Mouse (Mus musculus) kidney, adult 18-20 months (tissue): ENCODE measurements at regions not wholly inside any gene's neighbourhood (a gene's known extent, or its start where the extent isn't known, plus 50 kb on each side); places are given as distances from the start of the nearest gene placed in this dataset.
"Not testable (repeated sequence)": the region's sequence is repeated elsewhere in the genome, so short reads cannot be mapped to it uniquely, and the experiment has no call there.

Experiments used
- DNase-seq: peaks from one replicate; pipeline ENCODE4 v3.0.0; 2021

DNA sequence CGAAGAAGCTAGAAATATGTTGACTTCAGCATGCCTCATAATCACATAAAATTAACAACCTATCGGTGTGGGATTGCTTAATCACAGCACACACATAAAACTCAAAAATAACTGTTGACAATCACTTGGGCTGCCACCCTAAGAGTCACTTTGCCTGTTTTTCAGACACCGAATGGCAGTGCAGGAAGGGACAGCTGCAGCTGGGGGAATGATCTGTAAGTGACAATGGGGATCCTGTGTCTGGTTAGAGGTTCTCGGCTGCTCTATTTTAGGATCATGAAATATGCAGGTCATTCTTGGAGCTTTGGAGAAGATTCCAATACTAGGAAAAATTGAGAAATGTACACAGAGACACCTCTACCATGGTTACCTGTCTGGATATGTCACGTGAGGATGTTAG is 54.4 kb upstream of the Tcf12 start:
- no peak for DNase-seq

DNA sequence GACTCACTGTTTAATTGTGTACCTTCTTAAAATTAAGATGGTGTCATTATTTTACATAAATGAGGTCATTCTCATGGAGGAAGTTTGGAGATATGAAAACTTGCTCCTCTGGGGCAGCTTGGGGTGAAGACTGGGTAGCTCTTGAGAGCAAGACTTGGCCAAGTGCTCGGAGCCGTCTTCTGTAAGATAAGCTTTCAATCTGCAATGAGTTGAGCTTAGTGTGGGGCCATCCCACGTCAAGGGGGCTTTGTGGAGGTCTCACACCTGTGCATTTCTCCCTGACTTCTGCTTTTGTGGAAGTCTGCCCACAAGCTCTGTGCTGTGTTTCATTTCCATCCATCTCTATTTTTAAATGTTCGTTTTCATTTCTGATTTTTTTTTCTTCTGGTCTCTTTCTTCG is 54.9 kb upstream of the Tcf12 start:
- DNase-seq: no peak

DNA sequence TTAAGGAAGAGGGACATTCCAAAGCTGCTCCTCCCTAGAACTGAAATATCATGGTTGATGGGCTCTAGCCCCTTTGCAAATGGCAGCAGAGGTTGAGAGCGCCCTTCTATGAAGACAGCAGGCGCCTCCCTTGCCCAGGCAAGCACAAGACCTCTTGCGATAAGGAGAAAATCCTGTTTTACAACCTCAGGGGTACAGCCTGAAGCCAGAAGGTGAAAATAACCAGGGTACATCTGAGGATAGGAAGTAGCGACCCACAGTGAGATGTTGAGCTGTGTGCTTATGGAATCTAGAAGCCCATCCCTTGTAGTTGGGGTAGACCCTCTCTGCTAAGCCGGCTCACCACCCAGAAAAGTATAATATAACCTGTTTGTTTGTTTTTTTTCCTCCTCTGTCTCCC is 57.6 kb upstream of the Tcf12 start:
- no peak for DNase-seq

GRCm38 (mm10) chr9:72169728-72170188 is 58.1 kb upstream of the Tcf12 start:
- DNase-seq: peak; percentile 61

- DNase-seq: no peak
These were observed 58.6 kb upstream of the Tcf12 start for GRCm38 (mm10) chr9:72170235-72170634.

DNA sequence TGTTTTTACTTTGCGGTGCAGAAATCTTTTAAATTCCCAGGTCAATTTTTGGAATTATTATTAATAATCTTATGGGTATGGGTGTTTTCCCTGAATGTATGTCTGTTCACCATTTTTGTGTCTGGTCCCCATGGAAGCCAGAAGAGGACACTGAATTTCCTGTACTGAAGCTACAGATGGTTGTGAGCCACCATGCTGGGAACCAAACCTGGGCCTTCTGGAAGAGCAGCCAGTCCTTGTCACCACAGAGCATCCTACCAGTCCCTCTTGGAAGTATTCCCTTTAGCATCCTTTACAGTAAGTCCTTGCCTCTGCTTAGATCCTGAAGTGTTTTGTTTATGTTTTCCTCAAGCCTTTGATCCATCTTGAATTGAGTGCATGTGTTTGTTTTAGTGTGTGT is 60.7 kb upstream of the Tcf12 start:
- DNase-seq: no peak

DNA sequence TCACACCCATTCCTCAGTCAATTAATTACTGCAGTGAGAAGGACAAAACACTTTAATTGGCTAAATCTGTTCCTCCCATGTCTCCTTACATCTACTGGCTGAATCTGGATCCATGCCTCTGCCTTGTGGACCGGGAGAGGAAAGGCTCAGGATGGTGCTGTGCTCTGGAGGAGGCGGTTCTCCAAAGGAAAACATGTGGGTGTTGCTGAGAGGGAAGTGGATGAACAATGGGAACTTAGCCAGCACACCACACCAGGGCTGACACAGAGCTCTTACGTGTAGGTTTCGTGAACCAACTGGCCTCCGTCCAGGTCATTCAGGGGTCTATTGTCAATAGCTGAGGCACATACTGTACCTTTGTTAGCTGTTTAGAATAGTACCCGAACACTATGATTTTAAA is 69.3 kb upstream of the Tcf12 start:
- DNase-seq: no peak

GRCm38 (mm10) chr9:72183336-72183735 is 71.7 kb upstream of the Tcf12 start:
- DNase-seq: no peak

DNA sequence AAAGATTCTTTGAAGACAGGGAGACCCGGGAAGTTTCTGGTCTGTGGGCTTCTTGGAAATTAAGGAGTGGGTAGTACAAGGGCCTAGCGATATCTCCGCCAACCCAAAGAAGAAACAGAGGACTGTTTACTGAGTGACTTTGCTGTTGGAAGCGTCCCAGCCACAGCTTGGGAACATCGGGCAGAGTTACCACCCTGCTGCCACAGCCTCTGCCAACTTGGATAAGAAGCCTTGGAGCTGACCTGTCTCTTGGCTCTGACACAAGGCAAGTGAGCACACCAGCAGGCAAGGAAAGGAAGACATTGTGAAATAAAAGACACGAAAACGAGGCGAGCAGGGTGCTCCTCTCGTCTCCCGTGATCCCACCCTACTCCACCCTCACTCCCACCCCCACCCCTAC is 72.3 kb upstream of the Tcf12 start:
- no peak for DNase-seq

GRCm38 (mm10) chr9:72189867-72190266 is 78.2 kb upstream of the Tcf12 start:
- no peak for DNase-seq

- no peak for DNase-seq
These were observed 79.0 kb upstream of the Tcf12 start for GRCm38 (mm10) chr9:72190631-72191030.

DNA sequence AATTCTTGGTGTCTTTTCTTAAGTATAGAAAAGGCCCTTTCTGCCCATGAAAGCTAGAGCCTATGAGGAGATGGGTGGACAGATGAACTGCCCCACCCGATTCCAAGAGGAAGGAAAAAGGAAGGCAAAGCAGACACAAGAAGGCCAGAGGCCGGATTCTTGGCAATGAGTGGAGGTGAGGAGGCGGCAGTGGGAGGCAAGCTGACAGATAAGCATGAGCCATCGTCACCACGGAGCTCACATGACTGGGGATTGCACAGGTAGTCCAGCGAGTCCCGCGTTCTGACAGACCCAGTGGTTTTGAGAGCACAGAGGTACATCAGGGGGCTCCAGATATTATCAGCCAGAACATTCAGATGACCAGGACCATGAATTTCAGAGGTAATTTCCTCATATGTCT is 79.4 kb upstream of the Tcf12 start:
- DNase-seq: no peak

DNA sequence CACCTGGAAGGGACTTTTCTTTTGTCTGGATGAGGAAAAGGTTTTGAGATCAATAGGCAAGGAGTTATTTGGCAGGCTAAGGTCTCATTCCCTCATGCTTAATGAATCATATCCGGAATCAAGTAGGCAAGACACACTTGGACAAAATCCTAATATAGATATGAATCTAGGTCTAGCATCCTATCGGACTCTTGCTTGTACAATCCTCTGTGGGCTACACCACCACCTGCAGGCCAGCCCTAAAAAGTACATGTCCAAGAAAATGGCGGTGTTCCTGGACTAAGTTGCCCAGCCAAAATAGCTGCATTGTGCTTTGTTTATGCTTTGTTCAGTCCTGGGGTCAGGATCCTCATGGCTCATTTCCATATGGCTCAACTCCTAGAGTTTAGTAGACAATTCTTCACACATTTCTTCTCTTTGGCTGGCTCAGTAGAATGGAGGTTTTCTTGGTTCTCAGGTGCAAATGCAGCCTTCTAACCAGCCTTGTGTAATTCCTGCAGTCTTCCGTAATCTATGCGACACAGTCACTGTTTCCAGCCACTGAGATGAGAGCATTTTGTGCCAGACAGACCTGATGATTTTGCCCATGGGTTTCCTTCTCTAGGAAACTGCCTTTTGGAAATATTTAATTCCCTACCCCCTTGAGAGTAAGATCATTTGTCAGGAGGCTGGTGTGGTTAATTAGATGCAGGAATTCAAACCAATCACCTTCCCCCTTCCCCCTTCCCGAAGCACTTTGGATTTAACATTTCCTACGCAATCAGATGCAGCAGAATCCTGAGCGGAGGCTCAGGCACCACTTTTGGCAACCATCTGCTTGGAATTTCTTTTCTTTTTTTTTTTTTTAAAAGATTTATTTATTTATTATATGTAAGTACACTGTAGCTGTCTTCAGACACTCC is 80.6 kb upstream of the Tcf12 start:
- DNase-seq: peak; percentile 62

GRCm38 (mm10) chr9:72192953-72193337 is 81.3 kb upstream of the Tcf12 start:
- DNase-seq: not testable (repeated sequence)

- no peak for DNase-seq
These were observed 79.3 kb upstream of the Zfp280d start for GRCm38 (mm10) chr9:72195348-72195747.

DNA sequence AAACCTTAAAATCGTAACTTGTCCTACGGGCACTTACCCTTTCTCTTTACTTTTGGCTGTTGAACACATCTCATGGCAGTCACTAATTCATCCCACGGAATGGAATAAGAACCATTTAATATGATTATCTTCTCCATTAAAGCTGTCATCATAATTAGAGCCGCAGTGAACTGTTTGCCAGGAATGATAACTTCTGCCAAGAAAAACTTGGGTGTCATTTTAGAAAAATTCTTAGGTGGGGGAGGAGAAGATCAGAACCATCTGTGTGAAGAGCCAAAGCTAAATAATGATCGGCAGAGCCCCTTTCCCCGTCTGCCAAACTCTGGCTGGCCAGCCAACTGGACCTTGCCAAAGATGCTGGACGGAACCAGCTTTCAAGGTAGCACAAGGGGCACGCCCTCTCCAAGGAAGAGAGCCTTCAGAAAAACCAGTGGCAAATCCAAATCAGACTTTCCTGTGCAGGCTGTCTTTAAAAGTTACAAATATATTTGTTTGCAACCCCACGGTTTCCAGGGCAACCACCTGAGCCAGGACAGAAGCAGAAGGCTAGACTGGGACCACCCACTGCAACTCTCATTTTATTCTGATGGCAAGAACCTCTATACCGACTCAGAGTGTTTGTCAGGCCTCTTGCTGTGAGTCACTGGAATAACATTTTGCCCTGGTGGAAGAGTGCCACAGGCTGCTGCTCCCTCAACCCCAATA is 77.9 kb upstream of the Zfp280d start:
- DNase-seq: no peak

- no peak for DNase-seq
These were observed 77.3 kb upstream of the Zfp280d start for GRCm38 (mm10) chr9:72197331-72197732.

- no peak for DNase-seq
These were observed 75.7 kb upstream of the Zfp280d start for GRCm38 (mm10) chr9:72198976-72199375.

DNA sequence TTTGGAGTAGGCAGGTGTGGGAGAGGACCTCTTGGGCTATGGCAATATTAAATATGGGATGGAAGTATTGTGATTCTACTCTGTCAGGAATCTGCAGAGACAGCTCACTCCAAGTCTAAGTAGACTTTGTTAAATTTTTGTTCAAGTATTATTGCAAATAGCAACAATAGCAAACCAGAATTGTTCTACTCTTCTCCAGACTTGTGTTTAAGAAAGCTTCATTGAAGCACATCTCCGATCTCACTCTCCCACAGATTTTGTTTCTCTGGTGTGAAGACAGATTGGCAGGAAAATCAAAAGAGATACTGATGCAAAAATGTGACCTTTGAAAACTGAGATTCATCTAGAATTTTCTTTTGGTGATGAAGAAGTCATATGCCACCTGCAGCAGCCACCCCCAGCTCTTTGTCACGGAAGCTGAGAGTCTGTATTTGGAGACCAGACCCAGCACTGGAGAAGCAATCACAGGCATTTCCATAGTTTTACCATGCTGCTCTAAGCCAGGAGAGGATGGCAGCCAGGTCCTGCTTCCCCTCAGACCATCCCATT is 70.2 kb upstream of the Zfp280d start:
- DNase-seq: no peak

GRCm38 (mm10) chr9:72205815-72206214 is 68.8 kb upstream of the Zfp280d start:
- no peak for DNase-seq

DNA sequence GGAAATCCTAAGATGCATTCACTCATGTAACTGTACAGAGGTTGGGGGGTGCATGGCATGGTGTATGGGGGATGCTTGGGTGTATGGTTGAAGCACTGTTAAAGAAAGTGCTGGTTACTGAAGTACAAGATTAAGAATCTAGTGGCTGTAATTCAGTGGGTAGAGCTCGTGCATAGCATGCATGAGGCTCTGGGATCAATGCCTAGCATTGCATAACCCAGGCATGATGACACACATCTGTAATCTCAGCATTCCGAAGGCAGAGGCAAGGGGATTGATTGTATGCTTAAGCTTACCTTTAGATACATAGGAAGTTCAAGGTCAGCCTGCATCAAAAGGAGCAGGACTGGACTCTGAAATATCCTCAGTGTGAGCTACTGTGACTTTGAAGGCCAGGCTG is 67.7 kb upstream of the Zfp280d start:
- DNase-seq: no peak

- no peak for DNase-seq
These were observed 66.4 kb upstream of the Zfp280d start for GRCm38 (mm10) chr9:72208296-72208695.

DNA sequence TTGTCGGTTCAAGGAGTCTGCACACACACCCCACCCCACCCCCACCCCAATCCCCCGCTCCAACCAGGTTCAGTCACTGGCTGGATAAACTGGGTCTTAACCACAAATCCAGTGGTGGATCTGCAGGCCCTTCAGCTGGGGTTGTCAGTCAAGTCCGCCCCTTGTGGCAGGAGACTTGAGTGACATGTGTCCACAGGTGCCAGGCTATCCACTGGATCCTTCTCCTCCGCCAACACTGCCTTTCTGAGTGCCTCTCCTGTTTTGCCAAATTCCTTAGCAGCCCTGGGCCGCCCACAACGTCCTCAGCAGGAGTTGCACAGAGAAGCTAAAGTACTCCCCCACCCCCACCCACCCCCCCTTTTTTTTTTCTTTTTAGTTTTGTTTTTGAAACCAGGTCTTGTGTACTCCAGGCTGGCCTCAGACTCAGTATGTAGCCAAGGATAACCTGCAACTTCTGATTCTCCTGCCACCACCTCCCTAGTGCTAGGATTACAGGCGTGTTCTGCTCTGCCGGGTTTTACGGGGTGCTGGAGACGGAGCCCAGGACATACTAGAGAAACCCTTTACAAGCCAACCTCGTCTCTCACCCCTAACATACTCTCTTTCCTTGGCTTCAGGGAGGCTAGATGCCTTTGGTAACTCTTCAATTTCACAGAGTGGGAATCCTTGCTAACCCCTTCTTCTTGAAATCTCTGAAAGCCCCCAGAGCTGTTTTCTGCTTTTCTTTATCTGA is 57.2 kb upstream of the Zfp280d start:
- no peak for DNase-seq
